Mouse (Mus musculus) forebrain, embryonic 10.5 days (tissue): ENCODE measurements around the gene Kcnq4. TPM values are rescaled to one million over a fixed set of nuclear protein-coding genes. Genes with fewer than 3 reads are reported as not detected.

Source experiments
- DNase-seq: peaks from one replicate; pipeline ENCODE4 v3.0.0-alpha.2; 2017; ENCODE audit warnings: low spot score; ENCODE audit errors: extremely low spot score
- H3K27ac ChIP-seq: fragments of 300-500 bp; sonication (generic); 2 replicates; pipeline ENCODE4 v1.5.1; 2016; ENCODE audit warnings: mild to moderate bottlenecking
- H3K27me3 ChIP-seq: fragments of 300-500 bp; sonication (generic); 2 replicates; pipeline ENCODE4 v1.6.1; 2016; ENCODE audit warnings: mild to moderate bottlenecking; ENCODE audit not compliant: poor library complexity, severe bottlenecking
- H3K36me3 ChIP-seq: fragments of 300-500 bp; sonication (generic); replicated peaks from 2 replicates; pipeline ENCODE4 v1.6.1; 2016; ENCODE audit warnings: mild to moderate bottlenecking, moderate library complexity
- H3K4me1 ChIP-seq: fragments of 300-500 bp; sonication (generic); 2 replicates; pipeline ENCODE4 v1.6.1; 2016
- H3K4me3 ChIP-seq: fragments of 300-500 bp; sonication (generic); 2 replicates; pipeline ENCODE4 v1.5.1; 2016; ENCODE audit warnings: mild to moderate bottlenecking, moderate library complexity
- H3K9me3 ChIP-seq: fragments of 300-500 bp; sonication (generic); 2 replicates; pipeline ENCODE4 v1.6.1; 2016; ENCODE audit warnings: mild to moderate bottlenecking, moderate library complexity
- WGBS: fragments of 180-500 bp; shearing (Covaris S2); methylation state at CpG from one replicate; pipeline ENCODE4 v1.1.7; 2016; 5-methylcytosine and 5-hydroxymethylcytosine counted together
- polyA plus RNA-seq: library from polyadenylated mRNA; unstranded; fragments of >200 nt; fragmentation: Nextera tagmentation; extraction: Ambion mirVana; gene quantifications from 2 replicates; pipeline ENCODE4 v1.2.1, GENCODE M21; 2016

Kcnq4 gene
- polyA plus RNA-seq, 1 experiment from 2014 or later = 1.8 TPM

DNA sequence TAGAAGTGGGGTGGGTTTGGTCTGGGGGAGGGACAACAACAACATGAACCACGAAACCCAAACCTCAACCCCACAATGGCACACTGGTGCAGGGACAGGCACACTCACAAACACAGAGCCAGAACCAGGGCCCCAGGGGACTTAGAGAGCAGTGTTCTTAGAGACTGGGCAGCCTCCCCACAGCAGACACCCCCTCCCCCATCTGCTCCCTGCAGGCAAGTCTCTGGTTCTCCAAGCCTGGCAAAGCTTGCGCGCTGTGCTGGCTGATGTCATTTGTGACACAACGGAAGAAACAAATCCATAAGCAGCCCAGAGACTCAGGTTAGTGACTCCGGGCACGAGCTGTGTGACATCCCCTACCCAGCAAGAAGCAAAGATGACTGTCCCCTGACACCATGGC, 7.1 kb downstream of the Kcnq4 start:
- no peaks in the 10 kb centered on the region for H3K9me3 ChIP-seq
- H3K4me3 ChIP-seq = no peak overlapping the region
- WGBS = 82% methylated on average over 6 of the region's 6 CpGs
- no peak overlapping the region for H3K27ac ChIP-seq
- H3K4me1 ChIP-seq = peaks cover 21% of the 10 kb centered on the region
- H3K36me3 ChIP-seq = no peaks in the 10 kb centered on the region
- peaks cover 97% of the 10 kb centered on the region for H3K27me3 ChIP-seq
- no peak for DNase-seq

- no peak overlapping the region for H3K27ac ChIP-seq
- no peak overlapping the region for H3K4me3 ChIP-seq
- H3K9me3 ChIP-seq = no peaks in the 10 kb centered on the region
- H3K36me3 ChIP-seq = no peaks in the 10 kb centered on the region
- DNase-seq = no peak
- WGBS = 81% methylated on average over 5 of the region's 5 CpGs
- peaks cover 98% of the 10 kb centered on the region for H3K27me3 ChIP-seq
- peaks cover 30% of the 10 kb centered on the region for H3K4me1 ChIP-seq
Measured at GRCm38 (mm10) chr4:120734012-120734622, 14.3 kb downstream of the Kcnq4 start.

DNA sequence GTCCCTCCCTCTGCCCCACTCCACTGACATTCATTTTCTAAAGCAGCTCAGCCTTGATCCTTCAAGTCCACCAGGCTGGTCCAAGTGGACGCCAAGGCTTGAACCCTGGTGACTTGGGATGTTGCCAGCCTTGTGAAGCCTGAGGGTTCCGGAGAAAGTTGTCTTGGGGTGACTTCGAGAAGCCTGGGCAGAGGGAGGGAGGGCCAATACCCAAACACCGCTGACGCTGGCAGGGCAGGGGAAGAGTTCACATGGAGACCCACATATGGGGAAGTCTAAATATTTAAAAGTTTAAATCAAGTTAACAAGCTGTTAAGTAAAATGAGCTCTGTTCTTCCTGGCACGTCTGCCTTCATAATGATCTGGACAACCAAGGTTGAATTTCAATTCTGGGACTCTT, 15.7 kb downstream of the Kcnq4 start:
- peaks cover 36% of the 10 kb centered on the region for H3K4me1 ChIP-seq
- H3K27ac ChIP-seq = no peak overlapping the region
- WGBS = 84% methylated on average over 6 of the region's 6 CpGs
- no peaks in the 10 kb centered on the region for H3K9me3 ChIP-seq
- H3K4me3 ChIP-seq = no peak overlapping the region
- H3K36me3 ChIP-seq = no peaks in the 10 kb centered on the region
- no peak for DNase-seq
- peaks cover 99% of the 10 kb centered on the region for H3K27me3 ChIP-seq

- H3K4me1 ChIP-seq = peaks cover 38% of the 10 kb centered on the region
- H3K4me3 ChIP-seq = peak overlapping the region; percentile 62
- peaks cover 92% of the 10 kb centered on the region for H3K27me3 ChIP-seq
- under 1% methylated on average over 40 of the region's 40 CpGs for WGBS
- DNase-seq = peak; percentile 82
- no peaks in the 10 kb centered on the region for H3K9me3 ChIP-seq
- no peaks in the 10 kb centered on the region for H3K36me3 ChIP-seq
- H3K27ac ChIP-seq = peak overlapping the region; percentile 74
Measured at GRCm38 (mm10) chr4:120731030-120731644, 17.3 kb downstream of the Kcnq4 start.

GRCm38 (mm10) chr4:120730574-120730973, 17.8 kb downstream of the Kcnq4 start:
- Histone ChIP-seq H3K4me3 (peak overlapping the region; percentile 62), H3K36me3 (no peaks in the 10 kb centered on the region), H3K9me3 (no peaks in the 10 kb centered on the region), H3K27me3 (peaks cover 86% of the 10 kb centered on the region), H3K4me1 (peaks cover 44% of the 10 kb centered on the region), H3K27ac (peak overlapping the region; percentile 74; the same call in 1 of the 2 replicates)
- no peak for DNase-seq
- 26% methylated on average over 6 of the region's 6 CpGs for WGBS

DNA sequence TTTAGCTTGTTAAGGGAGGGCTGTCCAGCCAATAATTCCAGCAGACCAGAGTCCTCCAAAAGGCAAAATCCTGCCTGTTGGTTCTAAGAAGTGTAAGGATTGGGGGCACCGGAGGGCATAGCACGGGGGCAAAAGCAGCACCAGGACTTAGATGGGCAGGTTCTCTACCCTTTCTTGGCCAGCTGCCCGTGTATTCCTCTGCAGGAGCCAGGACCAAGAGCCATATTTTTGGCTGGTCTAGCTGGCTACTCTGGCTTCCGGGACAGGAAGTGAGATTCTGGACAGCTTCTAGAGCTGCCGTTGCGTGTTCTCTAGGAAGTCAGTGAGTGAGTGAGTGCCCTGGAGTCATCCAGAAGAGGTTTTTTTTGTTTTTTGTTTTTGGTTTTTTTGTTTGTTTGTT, 18.3 kb downstream of the Kcnq4 start:
- Histone ChIP-seq H3K36me3 (no peaks in the 10 kb centered on the region), H3K4me1 (peaks cover 48% of the 10 kb centered on the region), H3K9me3 (no peaks in the 10 kb centered on the region), H3K27ac (no peak overlapping the region), H3K4me3 (no peak overlapping the region), H3K27me3 (peaks cover 82% of the 10 kb centered on the region)
- WGBS = 65% methylated on average over 6 of the region's 6 CpGs
- DNase-seq = no peak

DNA sequence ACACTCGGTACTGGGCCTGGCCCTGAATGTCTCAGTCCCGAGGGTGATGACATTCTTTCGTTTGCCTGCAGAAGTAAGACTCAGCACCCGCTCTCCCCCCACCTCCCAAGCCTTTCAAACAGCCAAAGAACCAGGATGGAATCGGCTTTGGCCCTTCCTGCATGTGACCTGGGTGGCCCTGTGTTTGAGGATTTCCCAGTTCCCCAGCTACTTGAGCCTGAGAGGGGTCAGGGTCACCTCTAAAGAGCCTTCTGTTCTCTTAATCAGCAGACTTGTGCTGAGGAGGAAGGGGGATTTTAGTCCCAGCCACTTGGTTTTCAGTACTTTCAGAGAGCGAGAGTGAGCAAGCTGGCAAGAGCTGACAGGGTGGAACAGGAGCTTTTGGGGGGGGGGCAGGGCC, 19.0 kb downstream of the Kcnq4 start:
- H3K9me3 ChIP-seq = no peaks in the 10 kb centered on the region
- peaks cover 49% of the 10 kb centered on the region for H3K4me1 ChIP-seq
- 39% methylated on average over 6 of the region's 6 CpGs for WGBS
- H3K36me3 ChIP-seq = no peaks in the 10 kb centered on the region
- H3K27me3 ChIP-seq = peaks cover 75% of the 10 kb centered on the region
- DNase-seq = no peak
- H3K4me3 ChIP-seq = no peak overlapping the region
- H3K27ac ChIP-seq = 0 out of 2 replicates have a peak overlapping the region, but pooled peaks have one; percentile 27

DNA sequence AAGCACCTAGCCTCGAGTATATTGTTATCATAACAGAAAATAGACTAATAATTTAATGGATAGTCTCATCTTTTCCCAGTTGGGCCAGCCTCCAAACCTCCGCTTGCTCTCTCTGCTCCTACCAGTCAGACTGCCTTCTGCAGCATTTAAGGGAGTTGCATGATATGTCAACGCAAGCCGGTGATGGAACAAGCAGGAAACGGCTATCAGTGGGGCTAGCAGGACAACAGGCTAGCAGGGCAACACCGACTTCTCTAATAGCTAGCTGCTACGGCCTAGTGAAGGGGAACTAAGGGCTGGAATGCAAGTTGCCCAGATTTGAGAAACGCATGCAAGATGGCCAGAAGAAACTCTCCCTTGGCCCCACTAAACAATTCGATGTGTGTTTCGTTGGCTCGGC, 20.6 kb downstream of the Kcnq4 start:
- Histone ChIP-seq H3K4me3 (no peak overlapping the region), H3K4me1 (peaks cover 46% of the 10 kb centered on the region), H3K36me3 (no peaks in the 10 kb centered on the region), H3K27me3 (peaks cover 64% of the 10 kb centered on the region), H3K27ac (no peak overlapping the region), H3K9me3 (no peaks in the 10 kb centered on the region)
- DNase-seq = no peak
- 89% methylated on average over 11 of the region's 11 CpGs for WGBS

- H3K27me3 ChIP-seq = peaks cover 47% of the 10 kb centered on the region
- H3K4me1 ChIP-seq = peaks cover 39% of the 10 kb centered on the region
- H3K4me3 ChIP-seq = no peak overlapping the region
- WGBS = 61% methylated on average over 4 of the region's 4 CpGs
- H3K9me3 ChIP-seq = no peaks in the 10 kb centered on the region
- no peaks in the 10 kb centered on the region for H3K36me3 ChIP-seq
- no peak overlapping the region for H3K27ac ChIP-seq
- DNase-seq = no peak
Measured at GRCm38 (mm10) chr4:120726174-120726573, 22.2 kb downstream of the Kcnq4 start.

GRCm38 (mm10) chr4:120725516-120726090, 22.8 kb downstream of the Kcnq4 start:
- H3K27me3 ChIP-seq = peaks cover 41% of the 10 kb centered on the region
- no peaks in the 10 kb centered on the region for H3K36me3 ChIP-seq
- H3K27ac ChIP-seq = no peak overlapping the region
- WGBS = 34% methylated on average over 5 of the region's 5 CpGs
- peaks cover 33% of the 10 kb centered on the region for H3K4me1 ChIP-seq
- H3K9me3 ChIP-seq = no peaks in the 10 kb centered on the region
- no peak for DNase-seq
- H3K4me3 ChIP-seq = no peak overlapping the region

DNA sequence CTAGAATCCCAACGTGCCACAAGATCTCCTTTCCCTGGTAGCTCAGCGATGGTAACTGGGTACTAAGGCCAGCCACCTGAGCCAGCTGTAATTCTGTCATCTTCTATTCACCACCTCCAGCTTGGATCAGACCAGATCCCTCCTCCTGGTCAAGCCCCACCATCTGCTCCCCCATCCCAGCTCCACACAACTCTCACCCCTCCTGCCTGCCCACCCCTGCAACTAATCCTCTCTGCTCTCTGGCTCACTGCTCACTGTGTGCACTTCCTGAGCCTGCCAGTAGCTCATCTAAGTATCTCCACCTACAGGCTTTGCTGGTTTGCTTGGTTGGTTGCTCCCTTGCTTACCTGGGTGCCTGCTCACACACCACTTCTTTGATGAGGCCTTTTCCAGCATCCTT, 26.8 kb downstream of the Kcnq4 start:
- DNase-seq = no peak
- WGBS = 70% methylated on average over 2 of the region's 2 CpGs
- no peak overlapping the region for H3K4me3 ChIP-seq

GRCm38 (mm10) chr4:120719152-120719551, 29.3 kb downstream of the Kcnq4 start:
- peaks cover 18% of the 10 kb centered on the region for H3K4me1 ChIP-seq
- WGBS = 57% methylated on average over 5 of the region's 5 CpGs
- H3K36me3 ChIP-seq = no peaks in the 10 kb centered on the region
- no peaks in the 10 kb centered on the region for H3K9me3 ChIP-seq
- H3K27ac ChIP-seq = no peak overlapping the region
- H3K27me3 ChIP-seq = peaks cover 53% of the 10 kb centered on the region
- H3K4me3 ChIP-seq = no peak overlapping the region
- DNase-seq = no peak

More for the DNA sequence above, 26.8 kb downstream of the Kcnq4 start:
- Histone ChIP-seq H3K4me1 (peaks cover 16% of the 10 kb centered on the region), H3K9me3 (no peaks in the 10 kb centered on the region), H3K27ac (no peak overlapping the region), H3K27me3 (peaks cover 32% of the 10 kb centered on the region), H3K36me3 (no peaks in the 10 kb centered on the region)

DNA sequence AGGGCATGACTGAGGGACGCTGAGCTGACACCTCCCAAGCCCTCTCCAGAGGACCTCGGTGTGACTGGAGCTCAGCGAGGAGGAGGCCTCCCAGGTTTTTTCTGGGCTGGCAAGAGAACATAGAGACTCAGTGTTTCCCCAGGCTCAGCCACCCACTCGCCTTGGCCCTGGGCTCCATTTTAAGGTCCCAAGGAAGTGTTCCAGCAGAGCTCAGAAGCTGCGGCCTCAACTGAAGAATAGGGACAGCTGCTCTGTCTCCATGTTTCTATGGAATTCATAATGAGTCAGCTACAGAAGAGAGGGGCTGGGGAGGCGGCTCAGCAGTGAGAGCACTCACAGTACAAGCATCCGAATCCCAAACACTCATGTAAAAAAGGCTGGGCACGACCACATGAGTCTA, 30.8 kb downstream of the Kcnq4 start:
- no peaks in the 10 kb centered on the region for H3K9me3 ChIP-seq
- H3K27ac ChIP-seq = no peak overlapping the region
- H3K27me3 ChIP-seq = peaks cover 62% of the 10 kb centered on the region
- peaks cover 18% of the 10 kb centered on the region for H3K4me1 ChIP-seq
- WGBS = 81% methylated on average over 8 of the region's 8 CpGs
- DNase-seq = no peak
- H3K4me3 ChIP-seq = no peak overlapping the region
- H3K36me3 ChIP-seq = no peaks in the 10 kb centered on the region
